Mouse (Mus musculus): ENCODE measurements at regions not wholly inside any gene's neighbourhood (a gene's known extent, or its start where the extent isn't known, plus 50 kb on each side); places are given as distances from the start of the nearest gene placed in this dataset.

GRCm38 (mm10) chr5:78621987-78622854 lies 1214.4 kb upstream of the Igfbp7 start:
- no peak for DNase-seq
- intact Hi-C loops (cut with DNase I): no loop called here

DNA sequence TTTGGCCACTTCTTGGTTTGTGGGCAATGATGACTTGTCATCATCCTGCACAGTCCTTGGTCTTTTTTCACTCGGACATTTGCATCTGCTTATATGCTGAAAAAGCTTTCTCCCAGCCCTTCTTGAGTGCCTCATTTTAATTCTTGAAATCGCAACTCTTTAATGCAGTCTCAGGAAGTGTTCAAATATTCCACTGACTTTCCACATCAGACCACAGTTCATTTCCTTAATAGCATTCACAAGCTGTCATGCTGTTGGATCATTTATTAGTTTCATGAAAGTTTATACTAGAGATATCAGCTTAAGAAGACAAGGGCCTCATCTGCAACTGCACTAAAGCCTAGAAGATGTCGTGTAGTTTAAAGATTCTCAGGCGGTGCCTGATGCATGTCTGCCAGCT lies 1200.5 kb upstream of the Igfbp7 start:
- intact Hi-C loops (cut with DNase I): no loop called here
- DNase-seq: no peak

DNA sequence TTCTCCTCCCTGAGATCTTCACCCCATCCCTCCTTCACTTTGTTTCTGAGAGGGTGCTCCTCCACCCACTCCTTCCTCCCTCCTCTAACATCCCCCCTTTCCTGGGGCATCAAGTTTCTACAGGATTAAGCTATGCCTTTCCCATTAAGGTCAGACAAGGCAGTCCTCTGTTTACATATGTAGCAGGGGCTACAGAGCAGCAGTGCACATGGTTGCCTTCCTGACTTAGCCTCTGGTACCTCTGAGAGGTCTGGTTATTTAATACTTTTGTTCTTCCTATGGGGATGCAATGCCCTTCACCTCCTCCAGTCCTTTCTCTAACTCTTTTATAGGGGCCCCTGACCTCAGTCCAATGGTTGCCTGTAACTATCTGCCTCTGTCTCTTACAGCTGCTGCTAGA lies 1194.8 kb upstream of the Igfbp7 start:
- DNase-seq: no peak
- intact Hi-C loops (cut with DNase I): no loop called here

DNA sequence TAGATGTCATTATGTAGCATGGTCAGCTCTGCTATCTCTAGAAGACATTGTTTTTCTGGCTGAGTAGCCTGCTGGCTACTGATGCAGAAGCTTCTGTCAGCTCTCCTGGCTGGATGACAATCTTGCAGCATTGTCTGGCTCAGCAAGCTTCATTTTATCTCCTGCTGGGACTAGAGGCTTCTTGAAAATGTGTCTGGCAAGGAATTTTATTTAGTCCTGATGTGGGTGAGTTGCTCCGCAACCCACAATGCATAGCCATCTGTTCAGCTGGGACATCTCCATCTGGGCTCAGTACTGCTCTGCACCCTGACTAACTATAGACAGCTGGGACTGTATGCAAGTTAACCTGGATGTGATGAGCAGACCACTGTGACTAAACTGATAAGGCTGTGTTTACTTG lies 1177.0 kb upstream of the Igfbp7 start:
- intact Hi-C loops (cut with DNase I): no loop called here
- peak in 1 of 2 experiments; percentile 0 for DNase-seq

- intact Hi-C loops (cut with DNase I): no loop called here
- no peak for DNase-seq
Observed at GRCm38 (mm10) chr5:78556946-78557345, 1149.1 kb upstream of the Igfbp7 start.

GRCm38 (mm10) chr5:78535308-78535707 lies 1127.5 kb upstream of the Igfbp7 start:
- intact Hi-C loops (cut with DNase I): no loop called here

More at GRCm38 (mm10) chr5:78535308-78535707, 1127.5 kb upstream of the Igfbp7 start:
- DNase-seq: no peak
